Mouse (Mus musculus): ENCODE data around the gene Olfr902. TPM values are rescaled to one million over a fixed set of nuclear protein-coding genes. Genes with fewer than 3 reads are reported as not detected.
"Not testable (repeated sequence)": the region's sequence is repeated elsewhere in the genome, so short reads cannot be mapped to it uniquely, and the experiment has no call there.

The Olfr902 gene
- total RNA-seq (2022), result not detected

DNA sequence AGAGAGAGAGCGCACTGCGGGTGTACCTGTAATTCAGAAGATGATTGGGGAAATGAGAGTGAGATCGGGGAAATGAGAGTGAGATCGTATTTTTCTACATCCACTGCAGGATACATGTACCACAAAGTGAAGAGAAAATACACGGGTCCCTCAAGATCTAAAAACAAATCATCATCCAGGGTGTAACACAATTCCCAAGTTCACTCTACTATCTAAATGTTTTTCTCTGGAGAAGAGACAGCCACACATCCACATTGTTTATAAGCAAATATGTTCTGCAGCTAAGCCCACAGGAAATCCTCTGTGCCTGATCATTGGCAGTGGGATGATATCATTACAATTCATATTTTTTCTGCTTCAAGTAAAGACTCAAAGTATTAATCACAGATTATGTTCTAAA lies at the start of gene Olfr902:
Gene Olfr902 (plus strand): TSS at position 301 of the 400 bp plus-strand sequence.
- DNase-seq (ENCODE audit: low spot score), result no peak

DNA sequence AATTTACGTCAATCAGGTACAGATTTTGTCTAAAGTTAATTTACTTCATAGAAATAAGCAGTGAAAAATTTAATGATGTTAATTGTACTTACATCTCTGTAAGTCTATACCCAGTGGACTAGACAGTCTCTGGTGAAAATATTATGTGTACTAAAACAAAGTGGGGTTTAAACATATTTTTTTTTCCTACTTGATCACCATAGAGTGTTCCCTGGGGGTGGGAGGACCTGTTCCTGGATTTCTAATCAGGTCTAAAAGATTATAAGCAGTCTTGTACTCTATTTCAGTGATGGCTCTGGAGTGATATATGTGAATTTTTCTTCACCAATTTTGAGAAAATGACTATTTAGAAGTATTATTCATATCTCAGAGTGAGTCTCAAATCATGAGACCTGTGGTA lies 46.1 kb upstream of the Olfr902 start, which contains the start of gene Olfr147:
Gene Olfr147 (plus strand): TSS at position 301 of the 400 bp plus-strand sequence.
- no peak for DNase-seq (ENCODE audit: low spot score)

DNA sequence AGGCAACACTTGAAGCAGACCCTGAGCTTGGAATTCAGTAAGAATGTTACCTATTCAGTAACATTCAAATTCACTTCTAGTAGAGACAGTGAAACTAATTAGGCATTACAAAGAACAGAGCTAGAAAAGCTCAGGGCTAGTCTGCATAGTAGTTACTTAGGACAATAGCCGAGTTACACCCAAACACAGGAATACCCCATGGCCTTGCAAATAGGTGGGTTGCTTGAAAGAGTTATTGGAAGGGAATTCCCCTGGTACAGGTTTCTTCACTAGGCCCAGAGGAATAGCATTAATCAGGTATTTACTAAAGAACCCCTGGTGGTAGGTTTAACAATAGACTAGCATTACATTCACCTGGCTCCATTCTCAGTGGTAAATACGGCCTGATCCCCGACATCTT lies 40.0 kb upstream of the Olfr902 start:
- DNase-seq (ENCODE audit: low spot score), result not testable (repeated sequence)

DNA sequence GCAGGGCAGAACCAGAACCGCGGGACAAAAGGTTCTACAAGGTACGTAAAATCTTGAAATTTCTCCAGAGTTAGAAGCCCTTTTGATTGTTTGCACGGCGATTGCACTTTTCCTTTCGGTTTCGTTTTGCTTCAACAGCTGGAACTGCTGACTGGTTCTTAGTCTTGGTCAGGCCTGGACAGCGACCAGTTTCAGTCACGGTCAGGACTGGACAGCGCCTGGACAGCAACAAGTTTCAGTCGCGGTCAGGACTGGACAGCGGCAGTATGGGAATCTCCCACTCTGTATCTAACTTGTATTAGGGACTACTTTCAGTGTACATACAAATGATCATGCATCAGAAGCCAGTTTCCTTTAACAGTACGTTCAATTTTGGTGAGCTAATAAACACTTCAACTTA lies 34.0 kb upstream of the Olfr902 start:
- not testable (repeated sequence) for DNase-seq (ENCODE audit: low spot score)

DNA sequence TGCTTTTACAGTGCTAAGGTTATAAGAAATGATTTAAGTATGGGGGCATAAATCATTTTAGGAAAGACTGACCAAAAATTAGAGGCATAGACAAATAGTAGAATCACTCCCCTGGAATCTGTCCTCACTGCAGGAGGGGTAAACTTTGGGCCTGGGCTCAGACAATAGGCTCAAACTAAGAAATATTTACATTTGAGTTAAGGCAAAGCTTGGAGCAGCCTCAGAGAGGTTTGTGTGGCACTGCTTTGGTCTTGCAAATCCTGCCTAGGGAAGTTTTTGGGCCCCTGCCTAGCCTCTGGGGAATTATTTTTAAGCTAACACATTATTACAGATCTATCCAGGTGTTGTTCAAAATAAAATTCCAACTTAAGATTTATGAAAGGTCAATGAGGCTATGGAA lies 23.7 kb upstream of the Olfr902 start:
- no peak for DNase-seq (ENCODE audit: low spot score)

DNA sequence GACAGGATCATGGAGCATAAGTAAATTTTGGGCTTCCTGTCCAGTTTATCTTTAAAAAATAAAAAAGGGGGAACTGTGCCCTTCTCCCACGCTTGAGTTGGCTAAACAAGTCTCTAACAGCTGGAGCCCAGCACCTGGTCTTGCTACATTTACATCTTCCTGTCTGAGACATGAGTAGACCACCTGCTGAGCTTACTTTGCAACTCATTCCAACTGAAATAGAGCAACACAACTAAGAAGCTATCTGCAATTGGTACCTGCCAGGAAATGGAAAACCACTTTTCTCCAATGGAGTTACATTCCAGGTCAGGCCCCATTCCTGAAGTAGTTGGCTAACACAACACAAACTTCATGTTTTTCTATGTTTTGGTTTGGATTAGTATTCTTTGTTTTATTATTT lies 20.4 kb upstream of the Olfr902 start:
- no peak for DNase-seq (ENCODE audit: low spot score)

DNA sequence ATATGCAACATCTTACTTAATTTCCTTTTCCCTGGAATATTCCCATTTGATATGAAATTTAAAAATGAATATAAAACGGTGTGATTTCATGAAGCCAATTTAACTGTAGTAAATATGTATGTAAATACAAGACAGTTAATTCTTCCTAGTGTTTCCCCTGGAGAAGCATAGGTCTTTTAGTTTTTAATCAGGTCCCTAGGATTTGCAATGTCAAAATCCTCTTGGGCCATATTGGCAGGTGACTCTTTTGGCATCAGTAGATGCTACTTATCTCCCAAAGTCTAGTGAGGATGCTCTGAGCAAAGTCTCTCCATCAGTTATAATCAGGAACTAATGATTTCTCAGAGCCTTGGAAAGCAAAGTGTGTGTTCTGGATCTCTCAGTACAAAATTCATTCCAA lies 18.3 kb upstream of the Olfr902 start, which contains the start of gene Olfr901:
Gene Olfr901 (plus strand): TSS at position 301 of the 400 bp plus-strand sequence.
- no peak for DNase-seq (ENCODE audit: low spot score)

DNA sequence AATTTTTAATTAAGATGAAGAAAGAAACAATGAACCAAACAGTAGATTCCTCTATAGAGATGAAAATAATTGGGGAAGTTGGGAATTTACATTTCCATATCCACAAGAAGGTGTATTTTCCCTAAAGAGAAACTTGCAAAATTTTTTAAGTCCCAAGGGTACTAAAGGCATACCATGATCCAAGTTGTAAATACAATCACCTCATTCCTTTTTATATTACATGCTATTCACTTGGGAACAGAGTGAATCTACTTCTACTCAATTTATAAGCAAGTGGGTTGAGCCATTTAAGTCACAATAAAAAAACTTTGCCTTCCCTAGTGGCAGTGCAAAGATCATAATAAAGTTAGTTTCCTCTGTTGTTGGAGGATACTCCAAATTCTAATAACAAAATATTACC lies 15.4 kb downstream of the Olfr902 start, which contains the start of gene Olfr904:
Gene Olfr904 (plus strand): TSS at position 301 of the 400 bp plus-strand sequence.
- DNase-seq (ENCODE audit: low spot score), result no peak

DNA sequence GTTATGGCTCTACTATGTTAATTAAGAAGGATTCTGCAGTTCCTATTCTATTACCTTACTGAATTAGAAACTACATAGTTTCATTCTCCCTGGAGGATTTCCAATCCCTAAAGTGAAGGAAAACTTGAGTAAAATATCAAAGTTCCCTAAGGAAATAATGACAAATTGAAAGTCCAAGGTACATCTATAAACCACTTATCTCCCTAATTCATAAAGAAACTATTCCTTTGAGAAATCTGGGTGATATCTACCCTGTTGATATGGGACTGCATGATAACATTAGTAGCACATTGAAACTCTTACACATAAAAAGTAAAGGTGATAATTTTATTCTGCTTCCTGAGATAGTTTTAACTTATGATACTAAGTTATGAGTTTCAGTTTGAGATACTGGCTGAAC lies 23.4 kb downstream of the Olfr902 start, which contains the start of gene Olfr905:
Gene Olfr905 (plus strand): TSS at position 301 of the 400 bp plus-strand sequence.
- no peak for DNase-seq (ENCODE audit: low spot score)

DNA sequence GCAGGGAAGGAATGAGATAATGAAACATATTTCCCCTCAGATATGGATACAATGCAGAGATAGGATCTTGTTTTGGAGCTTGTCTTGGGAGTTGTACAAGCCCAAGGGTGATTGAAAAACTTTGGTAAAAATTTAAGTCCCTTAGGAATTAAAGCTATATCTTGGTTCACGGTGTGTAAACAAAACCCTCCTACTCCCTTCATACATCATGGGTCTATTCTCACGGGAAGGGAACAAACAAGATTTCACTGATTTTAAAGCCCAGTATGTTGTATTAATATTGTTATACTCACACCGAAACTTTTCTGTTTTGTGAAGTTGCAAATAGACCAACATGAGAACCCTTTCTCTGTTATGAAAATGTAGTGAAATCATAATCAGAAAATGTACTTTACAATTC lies 39.3 kb downstream of the Olfr902 start, which contains the start of gene Olfr906:
Gene Olfr906 (plus strand): TSS at position 301 of the 400 bp plus-strand sequence.
- DNase-seq (ENCODE audit: low spot score), result no peak

DNA sequence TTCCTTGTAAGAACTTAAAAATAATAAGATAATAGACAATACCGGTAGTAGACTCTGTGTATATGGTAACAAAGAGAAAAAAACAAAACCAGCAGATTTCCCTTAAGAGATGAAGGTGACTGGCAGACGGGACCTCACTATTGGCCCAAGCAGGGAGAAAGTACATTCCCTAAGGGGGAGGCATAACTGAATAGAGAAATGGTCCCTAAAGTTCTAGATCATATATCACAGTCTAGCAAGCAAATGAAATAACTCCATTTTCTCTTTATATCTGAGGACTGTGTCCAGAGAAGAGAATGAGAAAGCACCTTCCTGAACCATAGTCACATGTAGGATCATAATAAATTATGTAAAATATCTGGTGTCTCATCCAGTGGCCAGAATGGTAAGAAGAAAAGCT lies 48.0 kb downstream of the Olfr902 start, which contains the start of gene Olfr907:
Gene Olfr907 (plus strand): TSS at position 301 of the 400 bp plus-strand sequence.
- DNase-seq (ENCODE audit: low spot score), result no peak

Other genes with a start within 250 kb of the Olfr902 start
- gene Olfr893, start 239.3 kb upstream of the Olfr902 start, total RNA-seq (2022), result not detected
- gene Olfr894, start 229.6 kb upstream of the Olfr902 start, total RNA-seq (2022), result not detected
- not detected for gene Olfr143, start 194.9 kb upstream of the Olfr902 start, total RNA-seq (2022)
- gene Olfr895, start 179.8 kb upstream of the Olfr902 start, total RNA-seq (2022), result not detected
- not detected for gene Olfr896-ps1, start 156.5 kb upstream of the Olfr902 start, total RNA-seq (2022)
- not detected for gene Olfr25, start 118.6 kb upstream of the Olfr902 start, total RNA-seq (2022)
- not detected for gene Olfr898, start 99.2 kb upstream of the Olfr902 start, total RNA-seq (2022)
- not detected for gene Olfr250, start 80.8 kb upstream of the Olfr902 start, total RNA-seq (2022)
- not detected for gene Olfr251, start 70.6 kb upstream of the Olfr902 start, total RNA-seq (2022)
- gene Olfr147, start 46.0 kb upstream of the Olfr902 start, total RNA-seq (2022), result not detected
- gene Olfr901, start 18.2 kb upstream of the Olfr902 start, total RNA-seq (2022), result not detected
- not detected for gene Olfr904, start 15.5 kb downstream of the Olfr902 start, total RNA-seq (2022)
- not detected for gene Olfr905, start 23.5 kb downstream of the Olfr902 start, total RNA-seq (2022)
- gene Olfr906, start 39.4 kb downstream of the Olfr902 start, total RNA-seq (2022), result not detected
- gene Olfr907, start 48.1 kb downstream of the Olfr902 start, total RNA-seq (2022), result not detected
- gene Olfr911-ps1, start 73.9 kb downstream of the Olfr902 start, total RNA-seq (2022), result not detected
- gene Olfr910, start 90.2 kb downstream of the Olfr902 start, total RNA-seq (2022), result not detected
- gene Olfr912, start 132.5 kb downstream of the Olfr902 start, total RNA-seq (2022), result not detected
- gene Olfr913, start 145.1 kb downstream of the Olfr902 start, total RNA-seq (2022), result not detected
- not detected for gene Olfr914, start 157.4 kb downstream of the Olfr902 start, total RNA-seq (2022)
- not detected for gene Olfr916, start 212.2 kb downstream of the Olfr902 start, total RNA-seq (2022)
- gene Olfr917, start 218.2 kb downstream of the Olfr902 start, total RNA-seq (2022), result not detected
- not detected for gene Olfr918, start 226.9 kb downstream of the Olfr902 start, total RNA-seq (2022)

Data from heart, adult 8-10 months (tissue).